Mouse (Mus musculus): ENCODE measurements around the gene Pick1. TPM values are rescaled to one million over a fixed set of nuclear protein-coding genes. Genes with fewer than 3 reads are reported as not detected.
"Not testable (repeated sequence)": the region's sequence is repeated elsewhere in the genome, so short reads cannot be mapped to it uniquely, and the experiment has no call there.

Pick1 gene
- polyA plus RNA-seq, 1 experiment from 2014 or later: 42.8 TPM

DNA sequence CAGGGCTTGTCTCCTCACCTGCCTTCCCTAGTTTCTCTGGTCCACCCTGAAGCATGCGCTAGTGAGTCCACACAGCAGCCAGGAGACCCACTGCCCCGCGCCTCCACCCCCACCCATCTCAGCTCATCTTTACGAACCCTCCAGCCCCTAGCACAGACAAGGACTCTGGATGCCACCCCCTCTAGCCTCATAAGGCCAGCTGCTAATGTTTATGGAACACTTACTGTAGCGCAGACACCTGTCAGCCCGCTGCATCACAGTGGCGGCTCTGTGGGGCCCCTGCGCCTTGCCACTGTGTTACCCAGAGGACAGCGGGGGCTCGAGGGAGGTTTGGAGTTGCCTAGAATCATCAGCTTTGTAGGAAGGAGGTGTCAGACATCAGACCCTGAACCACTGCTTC lies 26.4 kb upstream of the Pick1 start:
- 14% methylated on average over 10 of the region's 10 CpGs for WGBS
- Histone ChIP-seq H3K36me3 (no peaks in the 10 kb centered on the region), H3K4me1 (no peaks in the 10 kb centered on the region), H3K9me3 (no peaks in the 10 kb centered on the region), H3K4me3 (no peak overlapping the region), H3K27me3 (peaks cover 22% of the 10 kb centered on the region), H3K27ac (no peak overlapping the region), H3K4me2 (no peak overlapping the region), H3K9ac (no peak overlapping the region)
- no peak for ATAC-seq (ENCODE audit: borderline replicate concordance, extremely low read depth, low FRiP score, low TSS enrichment)

DNA sequence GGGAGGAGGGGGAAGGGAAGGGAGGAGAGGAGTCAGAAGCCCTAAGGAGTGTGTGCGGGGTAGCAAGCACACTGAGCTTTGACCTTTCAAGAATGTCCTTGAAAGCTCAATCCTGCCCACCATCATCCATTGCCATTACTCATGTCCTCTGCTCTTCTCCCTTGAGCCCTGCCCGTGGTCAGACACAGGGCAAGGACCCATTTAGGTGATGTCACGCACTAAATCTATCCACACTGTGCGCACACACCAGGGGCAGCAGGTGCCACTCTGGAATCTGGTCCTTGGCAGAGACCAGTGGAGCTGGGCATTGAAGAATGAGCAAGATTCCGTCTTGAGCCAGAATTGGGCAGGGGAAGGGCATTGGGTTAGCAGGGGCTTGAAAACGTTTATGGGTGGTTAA lies 20.8 kb upstream of the Pick1 start:
- Histone ChIP-seq H3K27ac (no peak overlapping the region), H3K9me3 (no peaks in the 10 kb centered on the region), H3K4me2 (no peak overlapping the region), H3K4me3 (no peak overlapping the region), H3K27me3 (peaks cover 5% of the 10 kb centered on the region; the same call in 1 of the 2 replicates), H3K9ac (no peak overlapping the region), H3K36me3 (no peaks in the 10 kb centered on the region), H3K4me1 (no peaks in the 10 kb centered on the region)
- ATAC-seq (ENCODE audit: borderline replicate concordance, extremely low read depth, low FRiP score, low TSS enrichment): no peak
- 65% methylated on average over 6 of the region's 6 CpGs for WGBS

DNA sequence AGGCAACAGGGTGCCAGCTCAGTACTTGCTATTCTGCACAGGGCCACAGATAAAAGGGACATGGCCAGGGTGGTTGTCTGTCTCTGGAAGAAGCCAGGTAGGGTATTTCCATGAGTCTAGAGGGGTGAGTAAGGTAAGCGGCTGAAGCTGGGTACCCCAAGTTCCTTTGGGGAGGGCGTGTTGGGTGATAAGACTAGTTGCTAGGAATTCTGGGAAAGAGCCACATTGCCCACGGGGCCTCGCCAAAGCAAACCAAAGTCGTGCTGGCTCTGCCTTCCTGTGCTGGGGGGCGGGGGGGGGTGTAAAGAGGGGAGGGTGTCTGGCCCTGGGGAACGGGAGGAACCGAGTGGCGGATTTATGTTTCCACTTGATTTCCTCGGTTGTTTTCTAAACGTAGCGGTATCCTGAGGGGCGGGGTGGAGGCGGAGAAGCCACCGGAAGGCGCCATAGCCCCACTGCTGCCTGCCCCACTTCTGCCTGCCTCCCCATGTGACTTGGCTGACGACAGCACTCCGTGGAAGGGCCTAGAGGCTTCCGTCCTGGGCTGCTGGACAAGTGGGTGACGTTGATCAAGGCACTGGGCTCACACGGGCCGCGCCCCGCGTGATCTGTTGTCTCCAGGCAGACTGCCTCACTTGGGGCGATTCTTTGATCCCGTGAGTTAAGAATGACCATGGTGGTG lies 20.1 kb upstream of the Pick1 start:
- WGBS: 67% methylated on average over 27 of the region's 27 CpGs
- Histone ChIP-seq H3K4me2 (no peak overlapping the region), H3K27me3 (no peaks in the 10 kb centered on the region), H3K9me3 (no peaks in the 10 kb centered on the region), H3K36me3 (no peaks in the 10 kb centered on the region), H3K9ac (no peak overlapping the region), H3K27ac (no peak overlapping the region), H3K4me3 (no peak overlapping the region), H3K4me1 (no peaks in the 10 kb centered on the region)
- no peak for ATAC-seq (ENCODE audit: borderline replicate concordance, extremely low read depth, low FRiP score, low TSS enrichment)

DNA sequence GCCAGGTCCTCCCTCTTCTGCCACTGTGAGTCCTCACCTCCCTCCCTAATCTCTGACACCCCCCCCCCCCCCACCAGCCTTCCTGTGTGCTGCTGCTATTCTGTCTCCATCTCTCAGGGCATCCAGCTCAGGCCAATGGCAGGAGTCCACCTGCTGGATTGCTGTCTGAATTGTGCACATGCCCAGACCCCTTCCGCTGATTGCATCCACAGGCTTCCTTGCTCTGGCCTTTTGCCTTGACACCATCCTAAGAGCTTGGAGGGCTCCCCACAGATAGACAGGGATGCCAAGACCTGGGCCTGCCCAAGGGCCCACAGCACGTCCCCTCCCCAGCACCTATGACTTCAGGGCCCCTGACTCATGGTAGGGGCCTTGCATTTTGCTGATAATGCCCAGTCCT lies 18.6 kb upstream of the Pick1 start:
- no peak overlapping the region for H3K27ac ChIP-seq
- no peak for ATAC-seq (ENCODE audit: borderline replicate concordance, extremely low read depth, low FRiP score, low TSS enrichment)
- no peak overlapping the region for H3K9ac ChIP-seq
- no peaks in the 10 kb centered on the region for H3K27me3 ChIP-seq
- H3K9me3 ChIP-seq: no peaks in the 10 kb centered on the region
- H3K36me3 ChIP-seq: no peaks in the 10 kb centered on the region
- 75% methylated on average over 2 of the region's 2 CpGs for WGBS
- H3K4me1 ChIP-seq: no peaks in the 10 kb centered on the region
- no peak overlapping the region for H3K4me3 ChIP-seq
- H3K4me2 ChIP-seq: no peak overlapping the region

DNA sequence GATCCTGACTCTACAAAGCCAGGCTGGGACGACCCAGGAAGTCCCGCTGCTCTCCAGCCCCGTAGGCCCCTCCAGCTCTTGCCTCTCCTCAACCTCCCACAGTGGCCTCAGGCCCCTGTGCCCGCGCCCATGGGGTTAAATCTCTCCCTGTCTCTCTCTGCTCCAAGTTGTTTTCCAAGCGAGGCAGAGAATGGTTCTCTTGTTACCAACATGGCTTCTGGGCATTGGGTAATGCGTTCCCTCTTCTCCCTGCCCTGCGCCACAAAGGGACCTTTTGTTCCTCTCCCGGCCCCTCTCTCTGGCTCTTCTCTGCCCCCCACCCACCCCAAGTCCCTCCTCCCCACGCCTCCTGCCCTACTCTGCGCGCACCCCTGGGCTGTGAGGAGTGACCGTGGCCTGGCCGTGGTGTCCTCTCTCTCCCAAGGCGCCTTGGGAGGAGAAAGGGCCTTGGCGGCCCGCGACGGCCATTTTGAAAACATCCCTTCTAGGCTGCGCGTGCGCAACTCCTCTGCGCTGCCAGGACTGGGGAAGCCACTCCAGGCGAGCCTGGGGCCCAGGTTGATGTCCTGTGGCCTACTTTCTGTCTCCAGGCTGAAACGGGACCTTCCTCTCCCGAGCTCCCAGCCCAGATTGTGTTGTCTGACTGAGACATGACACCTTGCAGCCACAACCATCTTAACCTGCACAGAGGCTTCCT lies 16.1 kb upstream of the Pick1 start:
- Histone ChIP-seq H3K4me2 (no peak overlapping the region), H3K27ac (no peak overlapping the region), H3K9ac (no peak overlapping the region), H3K4me1 (no peaks in the 10 kb centered on the region), H3K27me3 (no peaks in the 10 kb centered on the region), H3K9me3 (no peaks in the 10 kb centered on the region), H3K4me3 (no peak overlapping the region), H3K36me3 (no peaks in the 10 kb centered on the region)
- no peak for ATAC-seq (ENCODE audit: borderline replicate concordance, extremely low read depth, low FRiP score, low TSS enrichment)
- WGBS: 89% methylated on average over 26 of the region's 26 CpGs

DNA sequence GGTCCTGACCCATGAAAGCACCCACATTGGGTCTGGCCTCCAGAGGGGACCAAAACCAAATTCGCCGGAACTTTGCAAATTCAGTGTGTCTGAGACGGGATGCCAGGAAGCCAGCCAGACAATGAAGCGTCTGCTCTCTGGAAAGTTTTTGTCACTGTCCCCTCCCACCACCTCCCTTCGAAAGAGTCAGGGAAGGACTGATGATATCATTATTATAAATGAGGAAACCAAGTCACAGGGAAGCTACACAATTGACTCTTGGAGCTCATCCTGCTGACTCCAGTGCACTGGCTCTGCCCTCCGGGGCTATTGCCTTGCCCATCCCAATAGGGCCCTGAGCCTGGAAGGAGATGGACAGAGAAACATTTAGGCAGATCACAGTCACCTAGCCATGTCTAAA lies 15.4 kb upstream of the Pick1 start:
- no peak overlapping the region for H3K9ac ChIP-seq
- no peak overlapping the region for H3K4me2 ChIP-seq
- no peaks in the 10 kb centered on the region for H3K9me3 ChIP-seq
- 53% methylated on average over 6 of the region's 6 CpGs for WGBS
- H3K4me1 ChIP-seq: no peaks in the 10 kb centered on the region
- H3K27ac ChIP-seq: no peak overlapping the region
- no peak for ATAC-seq (ENCODE audit: borderline replicate concordance, extremely low read depth, low FRiP score, low TSS enrichment)
- no peaks in the 10 kb centered on the region for H3K36me3 ChIP-seq
- no peaks in the 10 kb centered on the region for H3K27me3 ChIP-seq
- no peak overlapping the region for H3K4me3 ChIP-seq

DNA sequence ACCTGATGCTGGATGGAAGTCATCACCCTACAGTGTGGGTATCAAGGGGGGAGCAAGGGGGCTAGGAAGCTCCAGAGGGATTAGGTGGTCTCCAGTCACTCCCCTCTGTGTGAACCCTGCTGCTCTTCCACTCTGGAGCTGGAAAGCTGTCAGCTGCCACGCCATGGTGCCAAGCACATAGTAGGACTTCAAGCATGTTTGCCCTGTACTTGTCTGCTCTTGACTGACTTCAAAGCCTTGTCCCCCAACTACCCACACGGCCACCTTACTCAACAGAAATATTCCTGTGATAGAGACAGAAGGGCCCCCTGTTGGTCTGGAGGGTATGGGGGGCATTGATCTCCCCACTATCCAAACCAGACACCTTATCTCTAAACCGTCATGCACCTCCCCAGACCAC lies 12.8 kb upstream of the Pick1 start:
- no peak overlapping the region for H3K9ac ChIP-seq
- no peak overlapping the region for H3K4me3 ChIP-seq
- H3K9me3 ChIP-seq: no peaks in the 10 kb centered on the region
- 51% methylated on average over 3 of the region's 3 CpGs for WGBS
- H3K27ac ChIP-seq: no peak overlapping the region
- no peaks in the 10 kb centered on the region for H3K36me3 ChIP-seq
- ATAC-seq (ENCODE audit: borderline replicate concordance, extremely low read depth, low FRiP score, low TSS enrichment): no peak
- no peaks in the 10 kb centered on the region for H3K4me1 ChIP-seq
- H3K4me2 ChIP-seq: no peak overlapping the region
- no peaks in the 10 kb centered on the region for H3K27me3 ChIP-seq

DNA sequence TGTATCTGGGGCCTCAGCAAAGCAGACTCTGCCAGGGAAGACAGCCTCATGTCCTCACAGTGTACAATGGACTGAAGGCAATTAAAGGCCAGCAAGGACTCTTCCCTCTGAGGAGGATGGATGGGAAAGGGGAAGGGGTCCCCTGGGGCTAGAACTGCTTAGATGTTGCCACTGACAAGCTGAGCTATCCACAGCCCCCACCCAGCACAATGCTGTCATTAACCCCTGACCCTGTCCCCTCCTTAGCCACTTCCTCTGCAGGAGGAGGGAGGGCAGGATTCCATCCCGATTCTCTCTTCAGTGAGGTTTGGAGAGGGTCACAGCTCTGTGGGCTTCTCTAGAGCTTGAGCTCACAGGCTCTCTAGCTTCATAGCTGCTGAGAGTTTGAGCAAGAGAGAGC lies 9.4 kb upstream of the Pick1 start:
- Histone ChIP-seq H3K27me3 (no peaks in the 10 kb centered on the region; the same call in 1 of the 2 replicates), H3K4me3 (no peak overlapping the region), H3K9me3 (no peaks in the 10 kb centered on the region), H3K36me3 (no peaks in the 10 kb centered on the region), H3K4me2 (no peak overlapping the region), H3K9ac (no peak overlapping the region), H3K27ac (no peak overlapping the region), H3K4me1 (no peaks in the 10 kb centered on the region)
- 0% methylated on average over 1 of the region's 1 CpGs for WGBS
- no peak for ATAC-seq (ENCODE audit: borderline replicate concordance, extremely low read depth, low FRiP score, low TSS enrichment)

DNA sequence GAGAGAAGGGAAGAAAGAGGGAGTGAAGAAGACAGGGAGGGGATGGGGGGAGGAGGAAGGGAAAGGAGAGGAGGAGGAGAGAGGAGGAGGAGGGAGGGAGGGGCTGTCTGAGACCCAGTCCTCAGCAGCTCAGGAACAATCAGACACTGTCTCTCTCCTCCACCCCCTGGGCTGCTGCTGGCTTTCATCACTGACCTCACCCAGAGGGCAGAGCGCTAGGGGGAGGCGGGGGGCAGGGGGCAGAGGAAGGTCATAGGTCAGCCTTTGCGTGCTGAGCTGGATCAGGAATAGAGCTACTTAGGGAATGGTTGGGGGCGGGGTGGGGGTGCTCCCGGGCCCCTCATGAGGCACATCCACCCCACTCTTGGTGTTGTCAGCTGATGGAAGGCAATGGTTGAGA lies 5.3 kb upstream of the Pick1 start:
- WGBS: 10% methylated on average over 4 of the region's 5 CpGs
- ATAC-seq (ENCODE audit: borderline replicate concordance, extremely low read depth, low FRiP score, low TSS enrichment): no peak
- no peaks in the 10 kb centered on the region for H3K9me3 ChIP-seq

DNA sequence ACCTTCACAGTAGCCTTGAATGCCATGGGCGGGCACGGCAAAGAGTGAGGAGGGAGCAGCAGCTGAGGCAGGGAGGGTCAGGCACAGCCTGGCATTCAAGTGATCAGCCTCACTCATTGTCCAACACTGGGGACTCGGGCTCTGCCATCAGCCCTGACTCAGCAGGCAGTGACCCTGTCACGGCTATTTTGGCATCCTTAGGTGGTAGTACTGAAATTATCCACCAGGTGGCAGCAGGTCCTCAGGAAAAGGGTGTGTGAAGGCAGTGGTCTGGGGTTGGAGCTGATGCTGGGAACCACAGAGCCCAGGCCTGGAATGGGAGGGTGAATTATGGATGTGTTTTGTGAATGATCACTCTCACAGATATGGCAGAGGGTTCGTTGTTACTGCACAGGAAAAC lies 4.3 kb upstream of the Pick1 start:
- WGBS: 12% methylated on average over 5 of the region's 5 CpGs
- Histone ChIP-seq H3K9me3 (no peaks in the 10 kb centered on the region), H3K4me3 (no peak overlapping the region), H3K9ac (no peak overlapping the region), H3K4me2 (no peak overlapping the region), H3K4me1 (peaks cover 3% of the 10 kb centered on the region), H3K36me3 (no peaks in the 10 kb centered on the region), H3K27me3 (no peaks in the 10 kb centered on the region; the same call in 1 of the 2 replicates), H3K27ac (no peak overlapping the region)
- ATAC-seq (ENCODE audit: borderline replicate concordance, extremely low read depth, low FRiP score, low TSS enrichment): peak; percentile 35; the same call in 1 of the 2 replicates

More for the DNA sequence above, 5.3 kb upstream of the Pick1 start:
- Histone ChIP-seq H3K27me3 (no peaks in the 10 kb centered on the region; the same call in 1 of the 2 replicates), H3K4me2 (no peak overlapping the region), H3K4me1 (no peaks in the 10 kb centered on the region), H3K36me3 (no peaks in the 10 kb centered on the region), H3K9ac (no peak overlapping the region), H3K4me3 (no peak overlapping the region), H3K27ac (no peak overlapping the region)

DNA sequence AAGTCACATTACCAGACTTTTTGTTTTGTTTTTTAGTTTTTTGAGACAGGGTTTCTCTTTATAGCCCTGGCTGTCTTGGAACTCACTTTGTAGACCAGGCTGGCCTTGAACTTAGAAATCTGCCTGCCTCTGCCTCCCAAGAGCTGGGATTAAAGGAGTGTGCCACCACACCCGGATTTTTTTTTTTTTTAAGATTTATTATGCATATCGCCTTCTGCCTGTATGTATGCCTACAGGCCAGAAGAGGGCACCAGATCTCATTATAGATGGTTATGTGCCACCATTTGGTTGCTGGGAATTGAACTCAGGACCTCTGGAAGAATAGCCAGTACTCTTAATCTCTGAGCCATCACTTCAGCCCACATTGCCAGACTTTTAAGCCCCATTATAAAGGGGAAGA lies 3.2 kb upstream of the Pick1 start:
- H3K36me3 ChIP-seq; H3K9me3 ChIP-seq; H3K27ac ChIP-seq; ATAC-seq (ENCODE audit: borderline replicate concordance, extremely low read depth, low FRiP score, low TSS enrichment); H3K9ac ChIP-seq; H3K4me2 ChIP-seq; H3K4me3 ChIP-seq; H3K27me3 ChIP-seq: not testable (repeated sequence)
- peaks cover 12% of the 10 kb centered on the region for H3K4me1 ChIP-seq
- WGBS: 56% methylated on average over 2 of the region's 2 CpGs

DNA sequence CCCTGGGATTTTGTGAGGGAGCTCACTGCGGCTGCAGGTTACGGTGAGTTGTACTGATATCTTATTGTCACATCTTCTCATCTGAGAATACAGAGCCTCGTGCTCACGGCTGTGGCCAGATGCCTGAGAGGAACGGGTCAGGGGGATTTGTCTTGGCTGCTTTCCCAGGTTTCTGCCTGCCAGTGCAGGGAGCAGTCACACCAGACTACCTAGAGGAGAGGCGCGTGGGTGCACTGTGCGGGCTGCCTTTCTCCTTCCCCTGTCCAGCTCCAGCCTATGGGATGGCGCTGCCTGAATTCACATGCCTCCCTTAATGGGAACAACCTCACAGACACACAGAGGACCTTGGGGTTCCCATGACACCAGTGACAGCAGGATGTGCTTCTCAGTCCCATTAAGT lies 6.3 kb downstream of the Pick1 start:
- Histone ChIP-seq H3K4me1 (peaks cover 7% of the 10 kb centered on the region; the same call in 1 of the 2 replicates), H3K9me3 (no peaks in the 10 kb centered on the region), H3K9ac (no peak overlapping the region), H3K27ac (no peak overlapping the region), H3K4me2 (no peak overlapping the region), H3K4me3 (no peak overlapping the region), H3K36me3 (peaks cover 41% of the 10 kb centered on the region), H3K27me3 (no peaks in the 10 kb centered on the region)
- 63% methylated on average over 9 of the region's 9 CpGs for WGBS
- ATAC-seq (ENCODE audit: borderline replicate concordance, extremely low read depth, low FRiP score, low TSS enrichment): no peak
